ENCODE assay signal across 30 mouse cellular contexts in the genomic region with DNA sequence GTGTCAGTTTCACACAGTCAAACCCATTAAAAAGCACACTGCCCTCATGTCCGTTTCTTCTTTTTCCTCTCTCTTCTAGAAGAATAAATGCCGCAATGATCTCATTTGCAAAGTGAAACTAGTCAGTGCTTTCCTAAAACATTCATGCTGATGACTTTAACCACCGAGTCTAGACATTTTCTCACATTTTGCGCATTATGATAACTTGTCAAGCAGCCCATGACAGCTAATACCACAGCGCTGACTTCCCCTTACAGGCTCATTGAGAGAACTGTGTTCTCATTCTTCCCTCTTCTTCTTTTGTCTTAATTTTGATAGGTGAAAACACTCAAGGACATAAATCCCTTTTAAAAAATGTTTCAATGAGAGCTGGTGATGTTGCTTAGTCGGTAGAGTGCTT. TPM values are rescaled to one million over a fixed set of nuclear protein-coding genes. Genes with fewer than 3 reads are reported as not detected.
DNase-seq lines count a peak whose midpoint lies in the region; ATAC-seq and TF ChIP-seq lines count a peak whose summit lies in the region.
"Had no signal": no experiment of that assay in that cellular context is flagged by ENCODE, and none has a peak within 500 bp of the region (broad histone marks: within the 10 kb centered on the region; RNA-seq: fewer than 3 reads in every experiment).

No protein-coding gene starts in this region.

- H3K9me3 ChIP-seq in forebrain, postnatal 0 days (ENCODE audit: low read length): no peaks in the 10 kb centered on the region
- H3K9me3 ChIP-seq in forebrain, embryonic 11.5 days (ENCODE audit: control insufficient read depth, low read length): no peaks in the 10 kb centered on the region; the same call in 1 of the 2 replicates
- no peaks in the 10 kb centered on the region for H3K9me3 ChIP-seq in MEL (replicated peaks; ENCODE audit: insufficient read depth, low read length)
- H3K9me3 ChIP-seq in hindbrain, embryonic 13.5 days: no peaks in the 10 kb centered on the region
- H3K9me3 ChIP-seq: hindbrain, embryonic 10.5 days; kidney, embryonic 15.5 days; liver, embryonic 12.5 days; neural tube, embryonic 12.5 days had no signal

- no peak for TF ChIP-seq POLR2A in MEL (IDR thresholded peaks at IDR 0.05; ENCODE audit: control insufficient read depth in 1 of 2, insufficient read depth in 1 of 2, low read depth in 1 of 2, low read length in 2 of 2, poor library complexity in 1 of 2)

- DNase-seq in forebrain, postnatal 0 days: no peak
- DNase-seq in forebrain, embryonic 11.5 days (ENCODE audit: low spot score): no peak
- no peak for DNase-seq in layer of hippocampus, adult 2 months (ENCODE audit: low spot score in 2 of 2)
- no peak for DNase-seq in layer of hippocampus, adult 9-10 months (ENCODE audit: low spot score)
- DNase-seq in MEL (ENCODE audit: low read depth, low spot score): peak; percentile 9
- DNase-seq in lung, postnatal 14 days: no peak
- DNase-seq: adrenal gland, adult 2 months; adrenal gland, postnatal 36 days; cerebellum, adult 18-20 months; cerebellum, postnatal 10 days; gastrocnemius, adult 2 months; kidney, adult 18-20 months; kidney, postnatal 36 days; layer of hippocampus, postnatal 36 days; left cerebral cortex, postnatal 4 days; liver, postnatal 0 days; lung, postnatal 4 days; right cerebral cortex, postnatal 4 days; thymus, adult 18-20 months; thymus, postnatal 36 days had no signal

- no peak overlapping the region for H3K27ac ChIP-seq in forebrain, postnatal 0 days (ENCODE audit: low read depth, low read length)
- no peak overlapping the region for H3K27ac ChIP-seq in forebrain, embryonic 11.5 days (ENCODE audit: low read depth, low read length)
- no peak overlapping the region for H3K27ac ChIP-seq in layer of hippocampus, adult 2 months
- no peak overlapping the region for H3K27ac ChIP-seq in MEL (ENCODE audit: control insufficient read depth, low read depth, low read length)
- H3K27ac ChIP-seq in hindbrain, embryonic 13.5 days: no peak overlapping the region
- H3K27ac ChIP-seq: gastrocnemius, adult 2 months; hindbrain, embryonic 10.5 days; kidney, embryonic 15.5 days; liver, embryonic 12.5 days; neural tube, embryonic 12.5 days; stomach, postnatal 0 days had no signal

- 0 out of 2 replicates have a peak overlapping the region, but pooled peaks have one; percentile 1 for H3K4me2 ChIP-seq in forebrain, postnatal 0 days (ENCODE audit: low read depth)
- H3K4me2 ChIP-seq in forebrain, embryonic 11.5 days (ENCODE audit: low read depth, low read length, severe bottlenecking): no peak overlapping the region
- H3K4me2 ChIP-seq in hindbrain, embryonic 13.5 days: no peak overlapping the region
- H3K4me2 ChIP-seq: kidney, embryonic 15.5 days; liver, embryonic 12.5 days; neural tube, embryonic 12.5 days had no signal

- no peak for ATAC-seq in forebrain, postnatal 0 days
- ATAC-seq in forebrain, embryonic 11.5 days (replicated peaks; ENCODE audit: low FRiP score): no peak
- no peak for ATAC-seq in hindbrain, embryonic 13.5 days (ENCODE audit: low FRiP score)
- ATAC-seq: activated CD4-positive, CD25-positive, alpha-beta regulatory T cell, adult 4 months; CD4-positive, CD25-positive, alpha-beta regulatory T cell, adult 4 months; hindbrain, embryonic 16.5 days; liver, embryonic 12.5 days; liver, postnatal 0 days; midbrain, embryonic 16.5 days had no signal

- H3K4me3 ChIP-seq in forebrain, postnatal 0 days (ENCODE audit: low read depth, low read length): no peak overlapping the region
- no peak overlapping the region for H3K4me3 ChIP-seq in forebrain, embryonic 11.5 days (ENCODE audit: low read depth, low read length)
- peak overlapping the region; percentile 36; the same call in 1 of the 2 replicates for H3K4me3 ChIP-seq in layer of hippocampus, adult 2 months
- no peak overlapping the region for H3K4me3 ChIP-seq in MEL (ENCODE audit: control insufficient read depth in 1 of 2, insufficient read depth in 1 of 2, low read depth in 2 of 2, low read length in 2 of 2)
- H3K4me3 ChIP-seq in hindbrain, embryonic 13.5 days: no peak overlapping the region
- H3K4me3 ChIP-seq: gastrocnemius, adult 2 months; hindbrain, embryonic 10.5 days; kidney, embryonic 15.5 days; liver, embryonic 12.5 days; neural tube, embryonic 12.5 days had no signal

- no peak for TF ChIP-seq CTCF in forebrain, postnatal 0 days (IDR thresholded peaks at IDR 0.05; ENCODE audit: low read depth)
- TF ChIP-seq CTCF in layer of hippocampus, adult 2 months (conservative IDR thresholded peaks at IDR 0.05): no peak
- TF ChIP-seq CTCF in MEL (IDR thresholded peaks at IDR 0.05 in 2 of 3, conservative IDR thresholded peaks at IDR 0.05 in 1 of 3; ENCODE audit: control insufficient read depth in 1 of 3, insufficient read depth in 1 of 3, low read depth in 2 of 3, low read length in 3 of 3, poor library complexity in 1 of 3, severe bottlenecking in 1 of 3): no peak

- 47% methylated on average over 6 of the region's 6 CpGs for WGBS in forebrain, postnatal 0 days
- 78% methylated on average over 6 of the region's 6 CpGs for WGBS in forebrain, embryonic 11.5 days
- 80% methylated on average over 6 of the region's 6 CpGs for WGBS in hindbrain, embryonic 13.5 days

- no peak overlapping the region for H3K9ac ChIP-seq in forebrain, postnatal 0 days
- no peak overlapping the region for H3K9ac ChIP-seq in forebrain, embryonic 11.5 days (ENCODE audit: low read length)
- H3K9ac ChIP-seq in MEL (ENCODE audit: control insufficient read depth, low read depth, low read length, poor library complexity, severe bottlenecking): no peak overlapping the region
- no peak overlapping the region for H3K9ac ChIP-seq in hindbrain, embryonic 13.5 days
- H3K9ac ChIP-seq: kidney, embryonic 15.5 days; liver, embryonic 12.5 days; liver, postnatal 0 days; neural tube, embryonic 12.5 days had no signal

- no peak for TF ChIP-seq RAD21 in MEL (IDR thresholded peaks at IDR 0.05; ENCODE audit: low read depth, low read length)

- H3K4me1 ChIP-seq in forebrain, postnatal 0 days (ENCODE audit: insufficient read depth): peaks cover 2% of the 10 kb centered on the region; the same call in 1 of the 2 replicates
- peaks cover 13% of the 10 kb centered on the region for H3K4me1 ChIP-seq in forebrain, embryonic 11.5 days (replicated peaks; ENCODE audit: control insufficient read depth, insufficient read depth, low read length)
- H3K4me1 ChIP-seq in MEL (ENCODE audit: control insufficient read depth in 1 of 2, insufficient read depth in 2 of 2, low read length in 2 of 2): no peaks in the 10 kb centered on the region
- H3K4me1 ChIP-seq in hindbrain, embryonic 13.5 days (replicated peaks): peaks cover 13% of the 10 kb centered on the region
- H3K4me1 ChIP-seq: kidney, embryonic 15.5 days; liver, embryonic 12.5 days had no signal

- H3K79me2 ChIP-seq in MEL (ENCODE audit: control insufficient read depth, insufficient read depth, low read length, poor library complexity): no peaks in the 10 kb centered on the region

- no peak for TF ChIP-seq EP300 in MEL (IDR thresholded peaks at IDR 0.05; ENCODE audit: low read depth in 1 of 2, low read length in 2 of 2)

- H3K36me3 ChIP-seq in forebrain, postnatal 0 days (ENCODE audit: insufficient read depth): no peaks in the 10 kb centered on the region
- H3K36me3 ChIP-seq in forebrain, embryonic 11.5 days (ENCODE audit: control insufficient read depth, insufficient read depth, low read length): no peaks in the 10 kb centered on the region
- no peaks in the 10 kb centered on the region for H3K36me3 ChIP-seq in MEL (ENCODE audit: control insufficient read depth in 1 of 2, insufficient read depth in 2 of 2, low read length in 2 of 2)
- H3K36me3 ChIP-seq in hindbrain, embryonic 13.5 days: no peaks in the 10 kb centered on the region
- H3K36me3 ChIP-seq: hindbrain, embryonic 10.5 days; kidney, embryonic 15.5 days; liver, embryonic 12.5 days; neural tube, embryonic 12.5 days had no signal

- H3K27me3 ChIP-seq in forebrain, postnatal 0 days (ENCODE audit: insufficient read depth, low read length): no peaks in the 10 kb centered on the region
- no peaks in the 10 kb centered on the region for H3K27me3 ChIP-seq in forebrain, embryonic 11.5 days (ENCODE audit: control insufficient read depth, insufficient read depth, low read length)
- H3K27me3 ChIP-seq in MEL (ENCODE audit: control insufficient read depth in 1 of 2, insufficient read depth in 2 of 2, low read length in 2 of 2): no peaks in the 10 kb centered on the region
- H3K27me3 ChIP-seq in hindbrain, embryonic 13.5 days: no peaks in the 10 kb centered on the region
- H3K27me3 ChIP-seq: kidney, embryonic 15.5 days; liver, embryonic 12.5 days; neural tube, embryonic 12.5 days had no signal

TF ChIP-seq in MEL, 35 proteins besides CTCF, POLR2A, EP300 and RAD21:
- TF ChIP-seq TBP (IDR thresholded peaks at IDR 0.05; ENCODE audit: low read depth, low read length): no peak

RNA-seq across cellular contexts. Expression of gene Kbtbd8, which starts 52.4 kb away (rescaled TPM):
- total RNA-seq in forebrain, postnatal 0 days (2014; rRNA removed): 6.0 and 7.3 TPM in 2 replicates
- 1.2 and 1.3 TPM in 2 replicates for polyA plus RNA-seq in forebrain, postnatal 0 days (2015; fragmentation: Nextera tagmentation; extraction: Ambion mirVana)
- 11.9 and 13.1 TPM in 2 replicates for polyA plus RNA-seq in forebrain, embryonic 11.5 days (2014; fragmentation: Nextera tagmentation; extraction: Ambion mirVana)
- total RNA-seq in layer of hippocampus, adult 2 months (2021): 1 to 10 TPM; 6.8 to 7.7 TPM
- 10.4 and 13.5 TPM in 2 replicates for total RNA-seq in MEL (2012; rRNA removed)
- 1 to 10 TPM in 1 of 2 experiments, not detected in 1; 7.0 TPM for polyA plus RNA-seq in MEL (2012; ENCODE audit: insufficient read depth in 1 of 2, insufficient read length in 2 of 2, low read depth in 1 of 2, low replicate concordance in 2 of 2, missing spikeins in 1 of 2)
- polyA plus RNA-seq in hindbrain, embryonic 13.5 days (2015; fragmentation: Nextera tagmentation; extraction: Ambion mirVana): 4.3 and 4.4 TPM in 2 replicates
